Mouse (Mus musculus): Measurements from ENCODE around the gene Kif3c.

DNA sequence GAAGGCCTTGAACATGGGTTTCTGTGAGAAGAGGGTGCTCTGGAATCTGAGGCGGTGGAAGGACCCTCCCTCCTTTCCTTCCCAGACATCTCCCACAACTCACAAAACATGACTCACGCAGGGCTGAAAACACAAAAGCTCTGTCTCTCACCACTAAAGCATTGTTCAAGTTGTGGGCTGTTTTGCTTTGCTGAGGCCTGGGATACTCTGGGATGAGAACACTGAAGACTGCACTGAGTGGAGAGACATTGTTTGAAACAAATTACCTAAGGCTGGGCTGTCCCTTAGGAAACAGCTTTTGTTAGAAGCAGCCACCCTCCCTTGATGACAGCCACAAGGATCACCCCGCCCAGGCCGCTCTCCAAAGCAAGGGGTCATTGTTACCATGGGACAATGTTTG is 28.2 kb downstream of the Kif3c start:
- TF ChIP-seq CTCF (IDR thresholded peaks at IDR 0.05; ENCODE audit: borderline replicate concordance, insufficient read depth, low read length) (no peak), POLR2A (IDR thresholded peaks at IDR 0.05; ENCODE audit: low read depth, low read length) (no peak)

Data from embryonic fibroblast, embryonic 13.5 days (primary cell).